Mouse (Mus musculus) ES-Bruce4 (cell line): ENCODE measurements around the gene Lipt1. TPM values are rescaled to one million over a fixed set of nuclear protein-coding genes. Genes with fewer than 3 reads are reported as not detected.

Experiments
- H3K27ac ChIP-seq: 2 replicates; pipeline ENCODE4 v1.5.1; 2012; ENCODE audit warnings: low read length, inconsistent platforms; ENCODE audit not compliant: insufficient read depth
- H3K27me3 ChIP-seq: 2 replicates; pipeline ENCODE4 v1.6.1; 2012; ENCODE audit warnings: mild to moderate bottlenecking, low read length, inconsistent platforms; ENCODE audit not compliant: control insufficient read depth, poor library complexity, insufficient read depth, severe bottlenecking
- H3K36me3 ChIP-seq: 2 replicates; pipeline ENCODE4 v1.6.1; 2012; ENCODE audit warnings: inconsistent platforms, mild to moderate bottlenecking, low read length, moderate library complexity; ENCODE audit not compliant: control insufficient read depth, poor library complexity, insufficient read depth, severe bottlenecking
- H3K4me1 ChIP-seq: one replicate; pipeline ENCODE4 v1.8.1; 2011; ENCODE audit warnings: low read length; ENCODE audit not compliant: control insufficient read depth, insufficient read depth
- H3K4me3 ChIP-seq: 2 replicates; pipeline ENCODE4 v1.5.1; 2011; ENCODE audit warnings: low read depth, mild to moderate bottlenecking, low read length
- H3K9ac ChIP-seq: 2 replicates; pipeline ENCODE4 v1.6.1; 2012; ENCODE audit warnings: low read depth, mild to moderate bottlenecking, inconsistent platforms; ENCODE audit not compliant: poor library complexity, severe bottlenecking
- H3K9me3 ChIP-seq: replicated peaks from 2 replicates; pipeline ENCODE4 v1.6.1; 2012; ENCODE audit warnings: mild to moderate bottlenecking, low read length, inconsistent platforms; ENCODE audit not compliant: control insufficient read depth, poor library complexity, insufficient read depth, severe bottlenecking
- CTCF ChIP-seq: IDR thresholded peaks from one replicate; pipeline ENCODE4 v1.8.1; 2011; ENCODE audit warnings: low read depth, low read length
- EP300 ChIP-seq: IDR thresholded peaks from 2 replicates; pipeline ENCODE4 v1.6.1; 2011; ENCODE audit warnings: low read depth, low read length; ENCODE audit not compliant: insufficient read depth
- POLR2A ChIP-seq: IDR thresholded peaks from one replicate; pipeline ENCODE4 v1.8.1; 2011; ENCODE audit warnings: low read length; ENCODE audit not compliant: insufficient read depth
- polyA plus RNA-seq: library from polyadenylated mRNA; stranded (reverse); fragments of >200 nt; gene quantifications from 2 replicates; pipeline ENCODE4 v1.2.4, GENCODE M21; 2011; ENCODE audit warnings: low read depth; ENCODE audit not compliant: missing spikeins, insufficient read depth, insufficient read length

Lipt1 gene
- 9.2 and 9.4 TPM in 2 replicates for polyA plus RNA-seq

- peak within 1 kb of the TSS; percentile 96 for H3K4me3 ChIP-seq
- no peaks in the 10 kb centered on the region for H3K27me3 ChIP-seq
- H3K27ac ChIP-seq = peak within 1 kb of the TSS; percentile 52
- H3K9ac ChIP-seq = peak within 1 kb of the TSS; percentile 82
- no peaks in the 10 kb centered on the region for H3K4me1 ChIP-seq
- TF ChIP-seq EP300 = no peak
- no peak for TF ChIP-seq POLR2A
- no peak for TF ChIP-seq CTCF
- peaks cover 10% of the 10 kb centered on the region for H3K9me3 ChIP-seq
- H3K36me3 ChIP-seq = peaks cover 18% of the 10 kb centered on the region
Measured at GRCm38 (mm10) chr1:37871704-37872103, at the start of gene Lipt1. Gene Lipt1, plus strand, starts transcription at chr1:37871738.

GRCm38 (mm10) chr1:37831681-37832080 lies 39.9 kb upstream of the Lipt1 start:
- no peaks in the 10 kb centered on the region for H3K36me3 ChIP-seq
- H3K4me3 ChIP-seq = no peak overlapping the region
- TF ChIP-seq CTCF (no peak), POLR2A (no peak), EP300 (no peak)
- no peaks in the 10 kb centered on the region for H3K27me3 ChIP-seq
- H3K27ac ChIP-seq = no peak overlapping the region
- no peak overlapping the region for H3K9ac ChIP-seq
- H3K9me3 ChIP-seq = no peaks in the 10 kb centered on the region
- no peaks in the 10 kb centered on the region for H3K4me1 ChIP-seq

- H3K27me3 ChIP-seq = no peaks in the 10 kb centered on the region
- H3K27ac ChIP-seq = no peak overlapping the region
- TF ChIP-seq EP300 (no peak), POLR2A (no peak), CTCF (no peak)
Measured at GRCm38 (mm10) chr1:37846878-37847277, 24.7 kb upstream of the Lipt1 start.

GRCm38 (mm10) chr1:37850696-37851095 lies 20.8 kb upstream of the Lipt1 start:
- TF ChIP-seq CTCF (no peak), EP300 (no peak), POLR2A (no peak)
- H3K4me3 ChIP-seq = no peak overlapping the region
- H3K27me3 ChIP-seq = no peaks in the 10 kb centered on the region
- H3K4me1 ChIP-seq = no peaks in the 10 kb centered on the region
- no peaks in the 10 kb centered on the region for H3K36me3 ChIP-seq
- H3K9me3 ChIP-seq = no peaks in the 10 kb centered on the region
- no peak overlapping the region for H3K9ac ChIP-seq
- no peak overlapping the region for H3K27ac ChIP-seq

More at GRCm38 (mm10) chr1:37846878-37847277, 24.7 kb upstream of the Lipt1 start:
- H3K4me3 ChIP-seq = no peak overlapping the region
- H3K4me1 ChIP-seq = no peaks in the 10 kb centered on the region
- no peak overlapping the region for H3K9ac ChIP-seq
- H3K36me3 ChIP-seq = no peaks in the 10 kb centered on the region
- no peaks in the 10 kb centered on the region for H3K9me3 ChIP-seq

GRCm38 (mm10) chr1:37864511-37865400 lies 6.8 kb upstream of the Lipt1 start:
- Histone ChIP-seq H3K4me3 (peak overlapping the region; percentile 87), H3K27ac (peak overlapping the region; percentile 29; the same call in 1 of the 2 replicates), H3K36me3 (no peaks in the 10 kb centered on the region), H3K9ac (peak overlapping the region; percentile 68), H3K9me3 (no peaks in the 10 kb centered on the region), H3K4me1 (no peaks in the 10 kb centered on the region), H3K27me3 (no peaks in the 10 kb centered on the region)
- no peak for TF ChIP-seq CTCF
- TF ChIP-seq EP300 = no peak
- no peak for TF ChIP-seq POLR2A

- H3K27me3 ChIP-seq = no peaks in the 10 kb centered on the region
- TF ChIP-seq CTCF (no peak), POLR2A (no peak), EP300 (no peak)
- H3K4me1 ChIP-seq = no peaks in the 10 kb centered on the region
- peak overlapping the region; percentile 68 for H3K9ac ChIP-seq
- no peaks in the 10 kb centered on the region for H3K9me3 ChIP-seq
- H3K4me3 ChIP-seq = peak overlapping the region; percentile 87
- H3K27ac ChIP-seq = 0 out of 2 replicates have a peak overlapping the region, but pooled peaks have one; percentile 14
- H3K36me3 ChIP-seq = no peaks in the 10 kb centered on the region
Measured at GRCm38 (mm10) chr1:37865401-37866215, 5.9 kb upstream of the Lipt1 start.
